Mouse (Mus musculus) forebrain, embryonic 12.5 days (tissue): ENCODE results near the gene Csnk1g2. TPM values are rescaled to one million over a fixed set of nuclear protein-coding genes. Genes with fewer than 3 reads are reported as not detected.

ENCODE experiments used
- ATAC-seq: fragments of 200-750 bp; cut with Nextera tagmentation; 2 replicates; pipeline ENCODE4 v1.8.0; 2017; ENCODE audit warnings: moderate TSS enrichment; ENCODE audit not compliant: low FRiP score
- H3K27ac ChIP-seq: fragments of 300-500 bp; sonication (generic); 2 replicates; pipeline ENCODE4 v1.5.1; 2016; ENCODE audit warnings: mild to moderate bottlenecking
- H3K27me3 ChIP-seq: fragments of 300-500 bp; sonication (generic); 2 replicates; pipeline ENCODE4 v1.6.1; 2016; ENCODE audit warnings: mild to moderate bottlenecking
- H3K36me3 ChIP-seq: fragments of 300-500 bp; sonication (generic); replicated peaks from 2 replicates; pipeline ENCODE4 v1.6.1; 2016; ENCODE audit warnings: mild to moderate bottlenecking
- H3K4me1 ChIP-seq: fragments of 300-500 bp; sonication (generic); 2 replicates; pipeline ENCODE4 v1.6.1; 2016
- H3K4me2 ChIP-seq: fragments of 300-500 bp; sonication (generic); 2 replicates; pipeline ENCODE4 v1.6.1; 2016; ENCODE audit warnings: mild to moderate bottlenecking, moderate library complexity
- H3K4me3 ChIP-seq: fragments of 300-500 bp; sonication (generic); replicated peaks from 2 replicates; pipeline ENCODE4 v1.5.1; 2016; ENCODE audit warnings: mild to moderate bottlenecking
- H3K9ac ChIP-seq: fragments of 300-500 bp; sonication (generic); 2 replicates; pipeline ENCODE4 v1.6.1; 2016; ENCODE audit warnings: mild to moderate bottlenecking
- H3K9me3 ChIP-seq: fragments of 300-500 bp; sonication (generic); 2 replicates; pipeline ENCODE4 v1.6.1; 2016
- WGBS: fragments of 180-500 bp; shearing (Covaris S2); methylation state at CpG from one replicate; pipeline ENCODE4 v1.1.7; 2016; 5-methylcytosine and 5-hydroxymethylcytosine counted together
- polyA plus RNA-seq: library from polyadenylated mRNA; unstranded; fragments of >200 nt; fragmentation: Nextera tagmentation; extraction: Ambion mirVana; gene quantifications from 2 replicates; pipeline ENCODE4 v1.2.1, GENCODE M21; 2016

Csnk1g2 gene
- polyA plus RNA-seq, 1 experiment from 2014 or later = 161 TPM

DNA sequence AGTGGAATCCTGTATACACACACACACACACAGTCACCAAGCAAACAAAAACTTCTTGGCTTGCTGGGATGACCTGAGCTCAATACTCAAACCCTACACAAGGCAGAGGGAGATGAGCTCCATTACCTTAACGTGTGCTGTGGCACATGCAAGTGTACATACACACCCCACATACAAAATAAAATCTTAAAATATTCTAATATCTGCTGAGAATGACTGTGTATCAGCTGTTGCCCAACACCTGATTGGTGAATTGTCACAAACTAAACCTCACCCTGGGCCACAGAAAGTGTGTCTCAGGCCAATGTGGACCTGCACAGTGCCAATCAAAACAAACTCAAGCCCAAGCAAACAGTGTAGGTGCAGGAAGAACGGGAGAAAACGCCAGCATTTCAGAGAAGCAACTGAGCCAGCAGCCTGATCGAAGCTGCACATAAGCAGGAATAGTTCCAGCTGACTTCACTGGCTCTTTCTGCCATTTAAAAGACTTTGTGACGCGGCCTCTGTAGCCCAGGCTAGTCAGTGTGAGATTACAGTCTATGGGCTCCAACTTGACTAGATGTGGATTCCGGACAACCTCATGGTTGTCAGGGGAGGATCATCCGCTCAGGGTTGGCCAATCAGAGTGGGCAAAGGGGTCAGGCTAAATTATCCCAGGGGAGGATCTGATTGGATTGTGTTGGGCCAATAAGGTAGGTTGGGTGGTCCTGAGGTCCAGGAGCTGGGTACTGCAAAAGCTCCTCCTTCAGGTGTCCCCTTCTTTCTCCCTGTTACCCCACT lies 3.0 kb upstream of the Csnk1g2 start:
- Histone ChIP-seq H3K27ac (no peak overlapping the region), H3K27me3 (no peaks in the 10 kb centered on the region), H3K4me3 (no peak overlapping the region), H3K9me3 (no peaks in the 10 kb centered on the region), H3K4me2 (no peak overlapping the region), H3K9ac (no peak overlapping the region), H3K36me3 (peaks cover 15% of the 10 kb centered on the region), H3K4me1 (peaks cover 23% of the 10 kb centered on the region)
- WGBS = 31% methylated on average over 8 of the region's 8 CpGs
- no peak for ATAC-seq

DNA sequence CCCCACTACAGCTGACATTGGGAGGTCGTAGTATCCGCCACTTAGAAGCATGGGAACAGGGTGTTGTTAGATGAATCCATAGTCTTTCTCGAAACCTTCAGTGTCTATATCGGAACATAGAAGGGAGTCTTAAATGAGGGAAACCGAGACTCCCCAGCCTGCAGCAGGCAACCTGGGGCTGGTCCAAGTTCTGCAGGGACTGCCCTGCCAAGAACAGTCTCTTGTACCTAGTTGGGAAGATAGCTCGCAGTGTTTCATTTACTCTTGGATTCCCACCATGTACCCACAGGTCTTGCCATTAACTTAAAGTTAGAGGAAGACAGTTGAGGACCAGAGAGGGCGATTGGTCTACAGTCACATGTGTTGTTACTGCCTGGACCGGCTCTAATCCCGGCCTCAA lies 2.3 kb upstream of the Csnk1g2 start:
- H3K4me1 ChIP-seq = peaks cover 30% of the 10 kb centered on the region
- no peak overlapping the region for H3K27ac ChIP-seq
- H3K36me3 ChIP-seq = peaks cover 8% of the 10 kb centered on the region
- H3K27me3 ChIP-seq = no peaks in the 10 kb centered on the region
- no peak overlapping the region for H3K4me3 ChIP-seq
- no peak overlapping the region for H3K4me2 ChIP-seq
- ATAC-seq = no peak
- 90% methylated on average over 9 of the region's 9 CpGs for WGBS
- H3K9me3 ChIP-seq = no peaks in the 10 kb centered on the region
- no peak overlapping the region for H3K9ac ChIP-seq

DNA sequence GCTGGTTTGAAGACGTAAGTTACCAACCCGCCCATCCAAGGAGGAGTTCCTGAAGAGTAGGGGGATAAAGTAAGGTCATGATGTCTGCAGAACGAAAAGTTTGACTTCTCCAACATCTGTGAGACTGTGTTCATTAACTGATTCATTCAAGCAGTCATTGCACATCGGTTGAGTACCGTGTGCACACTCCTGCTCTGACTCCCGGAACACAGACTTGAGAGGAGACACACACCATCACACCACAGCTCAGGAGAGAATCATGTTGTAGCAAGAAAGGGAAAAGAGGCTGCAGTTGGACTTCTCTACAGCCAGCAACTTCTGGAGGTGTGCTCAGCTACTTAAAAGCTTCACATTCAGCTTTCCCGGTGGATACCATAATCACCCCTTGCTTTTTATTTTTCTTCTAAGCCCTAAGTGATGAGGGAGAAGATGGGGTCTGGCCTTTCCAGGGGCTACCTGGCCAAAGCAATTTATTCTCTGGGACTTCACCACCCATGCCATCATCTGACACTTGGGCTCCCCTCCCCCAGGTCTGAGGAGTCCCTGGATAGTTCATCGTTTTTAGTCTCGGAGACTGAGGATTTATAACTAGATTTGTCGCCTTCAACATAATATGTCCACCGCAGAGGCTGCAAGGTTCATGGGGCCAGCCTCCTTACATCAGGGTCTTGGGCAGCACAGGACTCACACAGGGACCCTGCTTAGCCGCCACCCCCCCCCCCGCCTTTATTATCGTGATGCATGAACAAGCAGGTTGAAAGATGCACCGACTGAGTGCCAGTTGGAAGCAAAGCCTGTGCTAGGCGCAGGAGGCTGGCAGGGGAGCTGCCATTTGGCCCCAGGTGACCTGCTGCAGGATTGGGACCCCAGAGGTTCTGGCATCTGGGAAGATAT lies 1.6 kb upstream of the Csnk1g2 start:
- Histone ChIP-seq H3K4me1 (peaks cover 31% of the 10 kb centered on the region), H3K27me3 (no peaks in the 10 kb centered on the region), H3K36me3 (peaks cover 5% of the 10 kb centered on the region; the same call in 1 of the 2 replicates), H3K9ac (peak overlapping the region; percentile 47), H3K4me2 (peak overlapping the region; percentile 62), H3K9me3 (no peaks in the 10 kb centered on the region), H3K27ac (peak overlapping the region; percentile 95), H3K4me3 (peak overlapping the region; percentile 92)
- WGBS = 54% methylated on average over 16 of the region's 16 CpGs
- ATAC-seq = no peak

DNA sequence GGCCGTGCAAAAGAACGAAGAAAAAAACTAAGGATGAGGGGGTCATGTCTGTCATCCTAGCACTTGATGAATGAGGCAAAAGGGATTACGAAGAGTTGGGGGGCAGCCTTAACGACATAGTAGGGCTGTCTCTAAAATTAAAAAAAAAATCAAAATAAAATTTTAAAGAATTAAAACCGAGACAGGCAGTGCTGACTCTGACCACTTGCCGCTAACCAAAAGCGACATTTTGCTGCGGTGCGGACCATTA lies 1.0 kb upstream of the Csnk1g2 start:
- 5% methylated on average over 9 of the region's 9 CpGs for WGBS
- Histone ChIP-seq H3K4me1 (peaks cover 31% of the 10 kb centered on the region), H3K9me3 (no peaks in the 10 kb centered on the region), H3K27ac (peak overlapping the region; percentile 95), H3K4me3 (peak overlapping the region; percentile 92), H3K4me2 (peak overlapping the region; percentile 62), H3K9ac (peak overlapping the region; percentile 47), H3K36me3 (0 out of 2 replicates have a peak, but pooled peaks cover 3% of the 10 kb centered on the region), H3K27me3 (no peaks in the 10 kb centered on the region)
- no peak for ATAC-seq

DNA sequence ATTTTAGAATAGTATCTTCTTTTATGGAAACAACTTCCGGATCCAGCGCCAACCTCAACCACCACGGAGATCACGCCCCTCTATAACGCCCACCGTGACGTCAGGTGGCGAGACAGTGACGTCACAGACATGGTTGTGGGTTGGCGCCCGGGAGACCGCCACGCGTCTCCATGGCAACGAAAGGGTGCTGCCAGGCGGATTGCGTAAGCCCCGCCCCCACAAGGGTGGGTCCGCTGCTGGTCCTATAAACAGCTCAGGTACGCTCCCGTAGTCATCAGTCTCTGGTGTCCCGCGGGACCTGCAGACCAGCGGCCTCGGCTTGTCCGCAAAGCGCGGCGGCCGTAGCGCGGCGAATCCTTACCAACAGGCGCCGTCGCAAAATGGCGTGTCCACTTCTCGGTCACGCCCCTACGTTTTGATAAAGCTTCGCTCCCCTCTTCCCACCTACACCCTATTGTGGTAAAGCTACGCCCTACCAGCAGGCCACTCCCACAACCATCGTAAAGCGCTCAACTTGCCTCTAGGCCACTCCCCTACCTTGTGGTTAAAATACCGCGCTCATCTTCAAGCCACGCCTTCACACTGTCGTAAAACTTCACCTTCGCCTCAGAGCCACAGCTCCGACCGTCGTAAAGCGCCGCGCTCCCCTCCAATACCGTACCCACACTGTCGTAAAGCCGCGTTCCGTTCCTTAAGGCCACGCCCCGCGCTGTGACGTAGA lies 538 bp upstream of the Csnk1g2 start:
- Histone ChIP-seq H3K27ac (peak overlapping the region; percentile 95), H3K9me3 (no peaks in the 10 kb centered on the region), H3K4me1 (peaks cover 31% of the 10 kb centered on the region), H3K4me2 (peak overlapping the region; percentile 62), H3K9ac (0 out of 2 replicates have a peak overlapping the region, but pooled peaks have one; percentile 95), H3K36me3 (0 out of 2 replicates have a peak, but pooled peaks cover 3% of the 10 kb centered on the region), H3K27me3 (no peaks in the 10 kb centered on the region), H3K4me3 (peak overlapping the region; percentile 92)
- under 1% methylated on average over 64 of the region's 64 CpGs for WGBS
- peak; percentile 97 for ATAC-seq

DNA sequence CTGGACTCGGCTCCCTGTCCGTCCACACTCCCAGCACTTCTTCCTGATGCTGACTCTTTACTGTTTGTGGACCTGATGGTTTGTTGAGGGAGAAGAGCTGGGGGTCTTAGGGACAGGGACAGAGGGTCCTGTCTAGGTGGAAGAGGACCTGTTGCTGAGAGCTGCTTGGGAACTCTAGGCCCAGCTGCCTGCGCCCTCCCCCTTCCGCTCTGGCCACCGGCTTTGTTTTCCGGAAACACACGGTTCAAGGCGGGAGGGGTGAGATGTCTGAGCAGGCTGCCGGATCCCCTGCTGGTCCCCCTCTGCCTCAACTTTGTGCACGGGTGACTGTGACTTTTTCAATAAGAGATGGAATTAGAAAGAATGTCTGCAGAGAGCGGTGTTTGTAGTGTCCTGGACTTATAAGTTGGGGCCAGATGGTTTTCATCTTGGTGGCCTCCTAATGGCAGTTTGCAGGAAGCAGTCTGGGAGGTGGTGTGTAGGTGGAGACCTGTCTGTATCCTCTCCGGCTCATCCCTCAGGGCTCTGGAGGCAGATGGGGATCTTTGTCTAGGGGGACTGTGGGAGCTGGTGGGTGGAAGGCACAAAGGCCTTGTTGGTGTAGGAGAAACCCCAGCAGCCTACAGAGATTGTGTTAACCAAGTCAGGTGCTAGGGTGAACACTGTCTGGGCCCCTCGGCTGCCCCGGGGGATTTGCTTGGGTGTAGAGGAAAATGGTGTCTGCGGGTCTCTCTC lies 986 bp downstream of the Csnk1g2 start:
- peak overlapping the region; percentile 95 for H3K9ac ChIP-seq
- peak overlapping the region; percentile 95 for H3K27ac ChIP-seq
- peak overlapping the region; percentile 92 for H3K4me3 ChIP-seq
- ATAC-seq = no peak
- H3K9me3 ChIP-seq = no peaks in the 10 kb centered on the region
- 19% methylated on average over 15 of the region's 15 CpGs for WGBS
- H3K27me3 ChIP-seq = no peaks in the 10 kb centered on the region
- H3K36me3 ChIP-seq = 0 out of 2 replicates have a peak, but pooled peaks cover 3% of the 10 kb centered on the region
- H3K4me2 ChIP-seq = peak overlapping the region; percentile 97
- peaks cover 39% of the 10 kb centered on the region for H3K4me1 ChIP-seq

DNA sequence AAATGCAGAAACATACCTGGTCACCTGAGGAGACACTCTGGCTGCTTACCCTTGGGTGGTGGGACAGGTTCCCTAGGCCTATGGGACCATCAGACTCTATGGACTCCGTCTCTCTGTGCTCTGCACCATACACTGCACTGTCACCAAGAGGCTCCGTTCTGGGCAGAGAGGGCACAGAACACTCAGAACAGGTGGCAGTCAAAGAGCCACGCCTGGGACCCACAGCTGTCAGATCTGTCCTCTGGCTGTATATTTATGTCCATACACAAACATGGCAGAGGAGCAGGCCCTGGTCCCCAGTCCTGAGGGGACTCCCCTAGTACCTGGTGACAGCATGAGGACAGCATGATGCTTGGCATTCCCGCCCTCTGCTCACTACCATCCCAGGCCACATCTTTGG lies 3.1 kb downstream of the Csnk1g2 start:
- Histone ChIP-seq H3K9ac (no peak overlapping the region), H3K27me3 (no peaks in the 10 kb centered on the region), H3K9me3 (no peaks in the 10 kb centered on the region), H3K4me3 (no peak overlapping the region), H3K27ac (0 out of 2 replicates have a peak overlapping the region, but pooled peaks have one; percentile 8), H3K4me1 (peaks cover 41% of the 10 kb centered on the region), H3K36me3 (0 out of 2 replicates have a peak, but pooled peaks cover 3% of the 10 kb centered on the region), H3K4me2 (no peak overlapping the region)
- whole genome bisulfite sequencing = 85% methylated on average over 4 of the region's 4 CpGs
- no peak for ATAC-seq

DNA sequence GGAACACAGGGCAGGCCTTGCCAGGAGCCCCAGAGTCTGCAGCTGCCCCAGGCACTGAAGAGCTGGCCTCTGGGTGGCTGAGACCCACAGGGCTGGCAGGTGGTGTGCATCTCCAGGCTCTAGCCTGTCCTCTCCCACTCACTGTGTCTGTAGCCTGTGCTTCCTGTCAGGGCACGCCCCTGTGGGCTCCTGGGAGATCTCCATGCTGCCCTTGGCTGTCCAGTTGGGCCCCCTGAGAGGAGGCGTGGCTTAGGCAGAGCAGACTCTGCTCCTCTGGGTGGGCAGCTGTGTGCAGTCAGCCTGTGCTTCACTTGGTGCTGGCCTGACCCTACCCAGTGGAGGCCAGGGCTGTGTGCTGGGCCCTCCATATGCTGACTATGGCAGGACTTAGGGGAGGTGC lies 5.0 kb downstream of the Csnk1g2 start:
- Histone ChIP-seq H3K36me3 (peaks cover 3% of the 10 kb centered on the region; the same call in 1 of the 2 replicates), H3K4me2 (no peak overlapping the region), H3K27ac (no peak overlapping the region), H3K27me3 (no peaks in the 10 kb centered on the region), H3K9me3 (no peaks in the 10 kb centered on the region), H3K9ac (peak overlapping the region; percentile 21; the same call in 1 of the 2 replicates), H3K4me1 (peaks cover 35% of the 10 kb centered on the region), H3K4me3 (no peak overlapping the region)
- no peak for ATAC-seq
- 77% methylated on average over 2 of the region's 2 CpGs for WGBS

DNA sequence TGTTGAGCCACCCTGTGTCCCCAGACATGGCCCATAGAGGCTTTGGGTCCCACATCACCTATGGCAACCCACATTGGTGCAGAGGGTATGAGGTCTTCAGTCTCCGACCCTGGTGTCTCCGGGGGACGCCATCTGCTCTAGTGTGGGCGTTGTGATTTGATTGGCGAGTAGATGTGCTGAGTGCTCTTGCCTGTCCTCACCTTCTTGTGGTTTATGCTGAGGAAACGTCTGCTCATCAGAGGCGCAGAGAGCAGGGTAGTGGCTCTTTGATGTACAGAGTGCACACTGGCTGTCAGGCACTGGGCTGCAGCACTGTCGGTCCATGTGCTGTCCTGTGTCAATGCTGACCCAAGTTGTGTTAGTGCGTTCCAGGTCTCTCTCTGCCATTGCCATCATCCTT lies 6.3 kb downstream of the Csnk1g2 start:
- H3K4me1 ChIP-seq = peaks cover 26% of the 10 kb centered on the region
- peaks cover 5% of the 10 kb centered on the region for H3K36me3 ChIP-seq
- WGBS = 89% methylated on average over 9 of the region's 9 CpGs

DNA sequence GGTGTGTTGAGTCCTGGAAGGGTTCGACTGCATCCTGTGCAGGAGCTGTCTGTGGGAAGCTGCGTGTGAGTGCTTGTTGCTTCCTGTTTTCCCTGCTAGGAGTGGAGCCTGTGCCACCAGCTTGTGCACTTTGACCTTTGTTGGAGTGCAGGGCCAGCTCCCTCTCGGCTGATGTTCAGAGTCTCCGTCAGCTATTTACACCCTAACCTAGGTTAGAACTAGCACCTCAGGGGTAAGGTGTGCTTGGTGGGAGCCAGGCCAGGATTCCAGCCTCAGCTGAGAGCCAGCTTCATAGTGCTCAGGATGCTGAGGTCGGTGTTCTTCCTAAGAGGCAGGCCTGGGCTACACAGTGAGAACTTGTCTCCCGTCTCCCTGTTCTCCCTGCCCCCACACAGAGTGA lies 12.7 kb downstream of the Csnk1g2 start:
- peaks cover 66% of the 10 kb centered on the region for H3K36me3 ChIP-seq
- H3K4me1 ChIP-seq = no peaks in the 10 kb centered on the region; the same call in 1 of the 2 replicates
- no peaks in the 10 kb centered on the region for H3K27me3 ChIP-seq
- H3K9me3 ChIP-seq = no peaks in the 10 kb centered on the region
- no peak overlapping the region for H3K27ac ChIP-seq
- no peak overlapping the region for H3K4me2 ChIP-seq
- H3K4me3 ChIP-seq = no peak overlapping the region
- no peak for ATAC-seq
- 94% methylated on average over 6 of the region's 6 CpGs for WGBS
- no peak overlapping the region for H3K9ac ChIP-seq

More for the DNA sequence above, 6.3 kb downstream of the Csnk1g2 start:
- ATAC-seq = no peak
- Histone ChIP-seq H3K4me2 (no peak overlapping the region), H3K27me3 (no peaks in the 10 kb centered on the region), H3K27ac (no peak overlapping the region), H3K9ac (no peak overlapping the region), H3K9me3 (no peaks in the 10 kb centered on the region), H3K4me3 (no peak overlapping the region)

DNA sequence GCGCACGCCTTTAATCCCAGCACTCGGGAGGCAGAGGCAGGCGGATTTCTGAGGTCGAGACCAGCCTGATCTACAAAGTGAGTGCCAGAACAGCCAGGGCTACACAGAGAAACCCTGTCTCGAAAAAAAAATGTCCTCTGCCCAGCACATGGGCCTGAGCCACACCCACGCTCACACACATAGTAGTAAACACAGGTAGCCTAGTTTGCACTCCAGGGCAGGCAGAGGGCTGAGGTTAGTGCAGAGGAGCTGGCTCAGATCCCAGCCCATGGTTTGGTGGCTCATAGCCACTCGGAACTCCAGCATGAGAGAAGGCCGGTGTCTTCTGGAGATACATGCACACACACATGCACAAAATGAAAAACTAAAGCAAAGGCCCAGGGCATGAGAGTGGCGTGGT lies 24.3 kb downstream of the Csnk1g2 start:
- Histone ChIP-seq H3K27ac (no peak overlapping the region), H3K4me1 (no peaks in the 10 kb centered on the region), H3K4me3 (no peak overlapping the region), H3K27me3 (no peaks in the 10 kb centered on the region), H3K9me3 (no peaks in the 10 kb centered on the region), H3K36me3 (peaks cover 78% of the 10 kb centered on the region), H3K9ac (no peak overlapping the region), H3K4me2 (no peak overlapping the region)
- ATAC-seq = no peak
- 91% methylated on average over 10 of the region's 10 CpGs for WGBS
